Mouse (Mus musculus): ENCODE data around the gene Gm20683.

DNA sequence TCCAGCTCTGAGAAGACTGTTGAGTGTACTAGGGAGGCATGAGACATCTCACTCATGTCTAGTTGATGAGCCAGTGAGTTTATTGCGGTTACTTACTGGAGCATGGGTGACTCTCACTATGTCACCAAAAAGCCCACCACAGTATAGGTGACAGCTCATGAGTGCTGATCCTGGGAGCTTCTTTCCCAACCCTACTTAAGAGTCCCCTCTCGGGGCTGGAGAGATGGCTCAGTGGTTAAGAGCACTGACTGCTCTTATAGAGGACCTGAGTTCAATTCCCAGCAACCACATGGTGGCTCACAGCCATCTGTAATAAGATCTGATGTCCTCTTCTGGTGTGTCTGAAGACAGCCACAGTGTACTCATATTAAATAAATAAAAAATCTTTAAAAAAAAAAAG, 28.4 kb upstream of the Gm20683 start:
- TF ChIP-seq GATA1 (IDR thresholded peaks at IDR 0.05; ENCODE audit: low read depth, low read length), result no peak
- no peak for TF ChIP-seq MXI1 (IDR thresholded peaks at IDR 0.05; ENCODE audit: low read depth, low read length)
- no peak for TF ChIP-seq USF1 (IDR thresholded peaks at IDR 0.05; ENCODE audit: low read depth, low read length)
- TF ChIP-seq KAT2A (conservative IDR thresholded peaks at IDR 0.05; ENCODE audit: low read depth, low read length), result no peak
- TF ChIP-seq EP300 (IDR thresholded peaks at IDR 0.05; ENCODE audit: low read depth in 1 of 2, low read length in 2 of 2), result no peak
- TF ChIP-seq CTCF (IDR thresholded peaks at IDR 0.05 in 2 of 3, conservative IDR thresholded peaks at IDR 0.05 in 1 of 3; ENCODE audit: control insufficient read depth in 1 of 3, insufficient read depth in 1 of 3, low read depth in 2 of 3, low read length in 3 of 3, poor library complexity in 1 of 3, severe bottlenecking in 1 of 3), result no peak
- TF ChIP-seq ZKSCAN1 (IDR thresholded peaks at IDR 0.05; ENCODE audit: low read depth, low read length), result no peak
- TF ChIP-seq NRF1 (IDR thresholded peaks at IDR 0.05; ENCODE audit: insufficient read depth, low read depth, low read length, poor library complexity, severe bottlenecking), result no peak
- no peak for TF ChIP-seq USF2 (IDR thresholded peaks at IDR 0.05; ENCODE audit: borderline replicate concordance in 1 of 2, insufficient read depth in 1 of 2, low read depth in 1 of 2, low read length in 2 of 2)
- no peak for TF ChIP-seq RAD21 (IDR thresholded peaks at IDR 0.05; ENCODE audit: low read depth, low read length)
- TF ChIP-seq TCF12 (IDR thresholded peaks at IDR 0.05; ENCODE audit: low read depth, low read length), result no peak
- no peak for TF ChIP-seq POLR2A (IDR thresholded peaks at IDR 0.05; ENCODE audit: control insufficient read depth in 1 of 2, insufficient read depth in 1 of 2, low read depth in 1 of 2, low read length in 2 of 2, poor library complexity in 1 of 2)
- no peak for TF ChIP-seq MAX (IDR thresholded peaks at IDR 0.05; ENCODE audit: low read length)
